Mouse (Mus musculus): Measurements from ENCODE around the gene Ak1. TPM values are rescaled to one million over a fixed set of nuclear protein-coding genes. Genes with fewer than 3 reads are reported as not detected.

The Ak1 gene
- polyA plus RNA-seq, 1 experiment: 9.1 TPM

GRCm38 (mm10) chr2:32671907-32672595, 50.5 kb downstream of the Ak1 start:
- no peaks in the 10 kb centered on the region for H3K4me1 ChIP-seq (ENCODE audit: control insufficient read depth, insufficient read depth, low read length)
- TF ChIP-seq CTCF (IDR thresholded peaks at IDR 0.05; ENCODE audit: control insufficient read depth, insufficient read depth, low read length): no peak
- TF ChIP-seq POLR2A (IDR thresholded peaks at IDR 0.05; ENCODE audit: borderline replicate concordance, control insufficient read depth, low read depth, low read length): no peak
- no peak overlapping the region for H3K4me3 ChIP-seq (replicated peaks; ENCODE audit: control insufficient read depth, low read depth, low read length)
- 74% methylated on average over 9 of the region's 9 CpGs for WGBS
- no peak overlapping the region for H3K27ac ChIP-seq (ENCODE audit: control insufficient read depth, insufficient read depth, low read depth, low read length, poor library complexity)

- Histone ChIP-seq H3K27ac (ENCODE audit: control insufficient read depth, insufficient read depth, low read depth, low read length, poor library complexity) (no peak overlapping the region), H3K4me3 (replicated peaks; ENCODE audit: control insufficient read depth, low read depth, low read length) (no peak overlapping the region), H3K4me1 (ENCODE audit: control insufficient read depth, insufficient read depth, low read length) (no peaks in the 10 kb centered on the region)
- TF ChIP-seq CTCF (IDR thresholded peaks at IDR 0.05; ENCODE audit: control insufficient read depth, insufficient read depth, low read length) (no peak), POLR2A (IDR thresholded peaks at IDR 0.05; ENCODE audit: borderline replicate concordance, control insufficient read depth, low read depth, low read length) (no peak)
- 81% methylated on average over 16 of the region's 16 CpGs for WGBS
Measured at GRCm38 (mm10) chr2:32673176-32673917, 51.8 kb downstream of the Ak1 start.

- Histone ChIP-seq H3K27ac (ENCODE audit: control insufficient read depth, insufficient read depth, low read depth, low read length, poor library complexity) (no peak overlapping the region), H3K4me3 (replicated peaks; ENCODE audit: control insufficient read depth, low read depth, low read length) (no peak overlapping the region), H3K4me1 (ENCODE audit: control insufficient read depth, insufficient read depth, low read length) (no peaks in the 10 kb centered on the region)
- 89% methylated on average over 3 of the region's 3 CpGs for WGBS
- TF ChIP-seq CTCF (IDR thresholded peaks at IDR 0.05; ENCODE audit: control insufficient read depth, insufficient read depth, low read length): no peak
- no peak for TF ChIP-seq POLR2A (IDR thresholded peaks at IDR 0.05; ENCODE audit: borderline replicate concordance, control insufficient read depth, low read depth, low read length)
Measured at GRCm38 (mm10) chr2:32676821-32677220, 55.3 kb downstream of the Ak1 start.

- WGBS: 82% methylated on average over 7 of the region's 7 CpGs
Measured at GRCm38 (mm10) chr2:32677683-32678082, 56.1 kb downstream of the Ak1 start.

GRCm38 (mm10) chr2:32680051-32680451, 58.5 kb downstream of the Ak1 start:
- 79% methylated on average over 7 of the region's 7 CpGs for WGBS
- Histone ChIP-seq H3K4me1 (ENCODE audit: control insufficient read depth, insufficient read depth, low read length) (no peaks in the 10 kb centered on the region), H3K27ac (ENCODE audit: control insufficient read depth, insufficient read depth, low read depth, low read length, poor library complexity) (no peak overlapping the region), H3K4me3 (replicated peaks; ENCODE audit: control insufficient read depth, low read depth, low read length) (no peak overlapping the region)
- no peak for TF ChIP-seq CTCF (IDR thresholded peaks at IDR 0.05; ENCODE audit: control insufficient read depth, insufficient read depth, low read length)
- TF ChIP-seq POLR2A (IDR thresholded peaks at IDR 0.05; ENCODE audit: borderline replicate concordance, control insufficient read depth, low read depth, low read length): no peak

More at GRCm38 (mm10) chr2:32677683-32678082, 56.1 kb downstream of the Ak1 start:
- no peaks in the 10 kb centered on the region for H3K4me1 ChIP-seq (ENCODE audit: control insufficient read depth, insufficient read depth, low read length)
- no peak overlapping the region for H3K27ac ChIP-seq (ENCODE audit: control insufficient read depth, insufficient read depth, low read depth, low read length, poor library complexity)
- TF ChIP-seq CTCF (IDR thresholded peaks at IDR 0.05; ENCODE audit: control insufficient read depth, insufficient read depth, low read length) (no peak), POLR2A (IDR thresholded peaks at IDR 0.05; ENCODE audit: borderline replicate concordance, control insufficient read depth, low read depth, low read length) (no peak)
- no peak overlapping the region for H3K4me3 ChIP-seq (replicated peaks; ENCODE audit: control insufficient read depth, low read depth, low read length)

GRCm38 (mm10) chr2:32680961-32681650, 59.5 kb downstream of the Ak1 start:
- TF ChIP-seq CTCF (IDR thresholded peaks at IDR 0.05; ENCODE audit: control insufficient read depth, insufficient read depth, low read length) (no peak), POLR2A (IDR thresholded peaks at IDR 0.05; ENCODE audit: borderline replicate concordance, control insufficient read depth, low read depth, low read length) (no peak)
- Histone ChIP-seq H3K4me1 (ENCODE audit: control insufficient read depth, insufficient read depth, low read length) (no peaks in the 10 kb centered on the region), H3K27ac (ENCODE audit: control insufficient read depth, insufficient read depth, low read depth, low read length, poor library complexity) (no peak overlapping the region), H3K4me3 (replicated peaks; ENCODE audit: control insufficient read depth, low read depth, low read length) (no peak overlapping the region)
- 82% methylated on average over 19 of the region's 19 CpGs for WGBS

GRCm38 (mm10) chr2:32681754-32682153, 60.2 kb downstream of the Ak1 start:
- no peak overlapping the region for H3K4me3 ChIP-seq (replicated peaks; ENCODE audit: control insufficient read depth, low read depth, low read length)
- H3K27ac ChIP-seq (ENCODE audit: control insufficient read depth, insufficient read depth, low read depth, low read length, poor library complexity): no peak overlapping the region
- 74% methylated on average over 6 of the region's 6 CpGs for WGBS
- TF ChIP-seq CTCF (IDR thresholded peaks at IDR 0.05; ENCODE audit: control insufficient read depth, insufficient read depth, low read length) (no peak), POLR2A (IDR thresholded peaks at IDR 0.05; ENCODE audit: borderline replicate concordance, control insufficient read depth, low read depth, low read length) (no peak)
- no peaks in the 10 kb centered on the region for H3K4me1 ChIP-seq (ENCODE audit: control insufficient read depth, insufficient read depth, low read length)
